Mouse (Mus musculus) embryonic stem cell, embryonic (primary cell): ENCODE data around the gene Mthfsl.
"Not testable (repeated sequence)": the region's sequence is repeated elsewhere in the genome, so short reads cannot be mapped to it uniquely, and the experiment has no call there.

Experiments
- CTCF ChIA-PET, 4 experiments: fragments of 300-600 bp in 2 of 4; fragments of 350-600 bp in 2 of 4; sonication (Branson Sonifier 250); formaldehyde crosslinking; loops; one replicate each; lab custom pipeline; 2022; ENCODE audit warnings: inconsistent platforms in 2 of 4; lab: Charles Lee
- POLR2A ChIA-PET, 4 experiments: fragments of 300-600 bp in 2 of 4; fragments of 350-600 bp in 2 of 4; sonication (Branson Sonifier 250); formaldehyde crosslinking; loops; one replicate each; lab custom pipeline; 2022; ENCODE audit warnings: antibody characterized with exemption in 4 of 4, inconsistent platforms in 1 of 4; lab: Charles Lee

Mthfsl gene

GRCm38 (mm10) chr9:88706700-88707099, 13.4 kb downstream of the Mthfsl start:
- POLR2A ChIA-PET: no interaction called here

GRCm38 (mm10) chr9:88705157-88705556, 14.9 kb downstream of the Mthfsl start:
- POLR2A ChIA-PET: interaction anchor here in 2 of 4 experiments (0.6 to 1.0 kb wide), 2 partner anchors 519 to 1844 kb away, joined by 4 to 12 read pairs; no protein-coding TSS in a partner anchor
- CTCF ChIA-PET: interaction anchor here in 1 of 4 experiments (0.7 kb wide), 1 partner anchor 431 kb away, joined by 6 read pairs; no protein-coding TSS in a partner anchor

More at GRCm38 (mm10) chr9:88706700-88707099, 13.4 kb downstream of the Mthfsl start:
- CTCF ChIA-PET: no interaction called here

GRCm38 (mm10) chr9:88698746-88699145, 21.4 kb downstream of the Mthfsl start:
- CTCF ChIA-PET, POLR2A ChIA-PET: not testable (repeated sequence)

GRCm38 (mm10) chr9:88691307-88691706, 28.8 kb downstream of the Mthfsl start:
- POLR2A ChIA-PET, CTCF ChIA-PET: not testable (repeated sequence)

GRCm38 (mm10) chr9:88689451-88689850, 30.6 kb downstream of the Mthfsl start:
- POLR2A ChIA-PET, CTCF ChIA-PET: not testable (repeated sequence)

- POLR2A ChIA-PET, CTCF ChIA-PET: not testable (repeated sequence)
These were observed 33.4 kb downstream of the Mthfsl start for GRCm38 (mm10) chr9:88686719-88687118.

- CTCF ChIA-PET, POLR2A ChIA-PET: not testable (repeated sequence)
These were observed 61.8 kb downstream of the Mthfsl start for GRCm38 (mm10) chr9:88658341-88658740.

GRCm38 (mm10) chr9:88650742-88651141, 69.4 kb downstream of the Mthfsl start:
- POLR2A ChIA-PET, CTCF ChIA-PET: not testable (repeated sequence)
